In genomic region chr3:129587916-129588315, GRCm38 (mm10) we compare ENCODE assay signal across 25 mouse cellular contexts. TPM values are rescaled to one million over a fixed set of nuclear protein-coding genes. Genes with fewer than 3 reads are reported as not detected.
DNase-seq lines count a peak whose midpoint lies in the region; ATAC-seq and TF ChIP-seq lines count a peak whose summit lies in the region.
"Had no signal": no experiment of that assay in that cellular context is flagged by ENCODE, and none has a peak within 500 bp of the region (broad histone marks: within the 10 kb centered on the region; RNA-seq: fewer than 3 reads in every experiment).

No protein-coding gene starts in this region.

- no peak for ATAC-seq in heart, embryonic 11.5 days (replicated peaks; ENCODE audit: insufficient number of reproducible peaks, low FRiP score, low TSS enrichment)
- ATAC-seq in liver, postnatal 0 days: no peak
- no peak for ATAC-seq in liver, embryonic 12.5 days
- no peak for ATAC-seq in frontal cortex, adult (ENCODE audit: low TSS enrichment)
- ATAC-seq in erythroblast, adult 5-6 weeks (replicated peaks; ENCODE audit: low FRiP score, poor library complexity, severe bottlenecking): no peak
- ATAC-seq: forebrain, embryonic 14.5 days; forebrain, postnatal 0 days; hindbrain, embryonic 16.5 days had no signal

- no peaks in the 10 kb centered on the region for H3K27me3 ChIP-seq in heart, embryonic 11.5 days (ENCODE audit: control insufficient read depth, insufficient read depth, low read length)
- no peaks in the 10 kb centered on the region for H3K27me3 ChIP-seq in liver, postnatal 0 days (ENCODE audit: insufficient read depth, low read length)
- no peaks in the 10 kb centered on the region for H3K27me3 ChIP-seq in liver, embryonic 12.5 days (replicated peaks)
- no peaks in the 10 kb centered on the region for H3K27me3 ChIP-seq in small intestine, adult 2 months (ENCODE audit: control insufficient read depth, insufficient read depth, low read length)
- H3K27me3 ChIP-seq: CH12.LX; heart, embryonic 12.5 days; heart, embryonic 15.5 days; hindbrain, embryonic 13.5 days had no signal

- no peaks in the 10 kb centered on the region for H3K36me3 ChIP-seq in heart, embryonic 11.5 days (ENCODE audit: control insufficient read depth, insufficient read depth, low read length)
- H3K36me3 ChIP-seq in liver, postnatal 0 days (replicated peaks; ENCODE audit: insufficient read depth, low read length): peaks cover 4% of the 10 kb centered on the region; the same call in 1 of the 2 replicates
- H3K36me3 ChIP-seq in liver, embryonic 12.5 days: peaks cover 6% of the 10 kb centered on the region; the same call in 1 of the 2 replicates
- 0 out of 2 replicates have a peak, but pooled peaks cover 1% of the 10 kb centered on the region for H3K36me3 ChIP-seq in small intestine, adult 2 months (ENCODE audit: control insufficient read depth, insufficient read depth, low read length)
- H3K36me3 ChIP-seq: heart, embryonic 12.5 days; heart, embryonic 15.5 days; hindbrain, embryonic 13.5 days had no signal

- peaks cover 22% of the 10 kb centered on the region for H3K4me1 ChIP-seq in heart, embryonic 11.5 days (ENCODE audit: control insufficient read depth, insufficient read depth, low read length)
- H3K4me1 ChIP-seq in liver, postnatal 0 days (ENCODE audit: insufficient read depth): peaks cover 14% of the 10 kb centered on the region
- H3K4me1 ChIP-seq in liver, embryonic 12.5 days: 0 out of 2 replicates have a peak, but pooled peaks cover 3% of the 10 kb centered on the region
- H3K4me1 ChIP-seq in small intestine, adult 2 months (ENCODE audit: control insufficient read depth, insufficient read depth, insufficient read length, low read length): peaks cover 38% of the 10 kb centered on the region; the same call in 1 of the 2 replicates

- TF ChIP-seq EP300 in liver, postnatal 0 days (IDR thresholded peaks at IDR 0.05; ENCODE audit: low read depth): no peak

- no peak overlapping the region for H3K4me3 ChIP-seq in heart, embryonic 11.5 days (ENCODE audit: low read depth, low read length)
- H3K4me3 ChIP-seq in liver, postnatal 0 days (ENCODE audit: low read depth, low read length): no peak overlapping the region
- H3K4me3 ChIP-seq in liver, embryonic 12.5 days: no peak overlapping the region
- H3K4me3 ChIP-seq in small intestine, adult 2 months (ENCODE audit: low read depth, low read length): no peak overlapping the region
- H3K4me3 ChIP-seq: heart, embryonic 12.5 days; heart, embryonic 15.5 days; hindbrain, embryonic 10.5 days; hindbrain, embryonic 13.5 days had no signal

- H3K27ac ChIP-seq in heart, embryonic 11.5 days (ENCODE audit: low read depth, low read length): no peak overlapping the region
- H3K27ac ChIP-seq in liver, postnatal 0 days (ENCODE audit: low read depth): 0 out of 2 replicates have a peak overlapping the region, but pooled peaks have one; percentile 6
- H3K27ac ChIP-seq in liver, embryonic 12.5 days: no peak overlapping the region
- H3K27ac ChIP-seq in small intestine, adult 2 months (ENCODE audit: insufficient read depth, low read depth, low read length): peak overlapping the region; percentile 89
- H3K27ac ChIP-seq: heart, embryonic 15.5 days; hindbrain, embryonic 10.5 days; hindbrain, embryonic 13.5 days had no signal

- no peak overlapping the region for H3K4me2 ChIP-seq in heart, embryonic 11.5 days
- H3K4me2 ChIP-seq in liver, postnatal 0 days (ENCODE audit: low read depth, low read length): no peak overlapping the region
- no peak overlapping the region for H3K4me2 ChIP-seq in liver, embryonic 12.5 days
- H3K4me2 ChIP-seq: heart, embryonic 12.5 days; heart, embryonic 15.5 days; hindbrain, embryonic 13.5 days had no signal

- WGBS in heart, embryonic 11.5 days (ENCODE audit: insufficient replicate concordance): 87% methylated on average over 8 of the region's 8 CpGs
- WGBS in liver, postnatal 0 days (ENCODE audit: insufficient replicate concordance): 82% methylated on average over 8 of the region's 8 CpGs
- WGBS in liver, embryonic 12.5 days (ENCODE audit: insufficient replicate concordance): 86% methylated on average over 8 of the region's 8 CpGs
- 17% methylated on average over 8 of the region's 8 CpGs for WGBS in small intestine, adult 2 months

- no peak for TF ChIP-seq CTCF in liver, postnatal 0 days (IDR thresholded peaks at IDR 0.05; ENCODE audit: low read depth)
- no peak for TF ChIP-seq CTCF in small intestine, adult 2 months (IDR thresholded peaks at IDR 0.05; ENCODE audit: extremely low read depth, insufficient read length, insufficient replicate concordance, low read depth, low read length)

- no peak overlapping the region for H3K9ac ChIP-seq in heart, embryonic 11.5 days (ENCODE audit: low read depth, low read length)
- H3K9ac ChIP-seq in liver, postnatal 0 days (replicated peaks): no peak overlapping the region
- H3K9ac ChIP-seq in liver, embryonic 12.5 days: no peak overlapping the region
- H3K9ac ChIP-seq: forebrain, postnatal 0 days; heart, embryonic 12.5 days; heart, embryonic 15.5 days; hindbrain, embryonic 13.5 days had no signal

- DNase-seq in heart, adult 11 months: peak; percentile 57
- no peak for DNase-seq in liver, postnatal 0 days
- DNase-seq: adrenal gland, adult 8-10 months; adrenal gland, postnatal 25 days; B cell, adult 2 months; cerebellum, adult 18-20 months; cerebellum, adult 9-10 months; cerebellum, postnatal 14 days; forebrain, postnatal 0 days; gastrocnemius, postnatal 36 days; heart, postnatal 10 days; heart, postnatal 36 days had no signal

- TF ChIP-seq POLR2A in small intestine, adult 2 months (IDR thresholded peaks at IDR 0.05; ENCODE audit: low read depth, low read length): no peak

- no peaks in the 10 kb centered on the region for H3K9me3 ChIP-seq in heart, embryonic 11.5 days (replicated peaks; ENCODE audit: control insufficient read depth, low read length)
- H3K9me3 ChIP-seq in liver, postnatal 0 days (ENCODE audit: low read length): no peaks in the 10 kb centered on the region
- no peaks in the 10 kb centered on the region for H3K9me3 ChIP-seq in liver, embryonic 12.5 days (replicated peaks)
- H3K9me3 ChIP-seq: G1E; heart, embryonic 12.5 days; heart, embryonic 15.5 days; hindbrain, embryonic 10.5 days; hindbrain, embryonic 13.5 days had no signal

RNA-seq across cellular contexts. Expression of gene Elovl6, which starts 55.8 kb away (rescaled TPM):
- polyA plus RNA-seq in heart, embryonic 11.5 days (2014; fragmentation: Nextera tagmentation; extraction: Ambion mirVana): 20.9 and 22.8 TPM in 2 replicates
- polyA plus RNA-seq in liver, postnatal 0 days (2015; fragmentation: Nextera tagmentation; extraction: Ambion mirVana): 6.6 and 8.0 TPM in 2 replicates
- 14.3 and 14.8 TPM in 2 replicates for polyA plus RNA-seq in liver, embryonic 12.5 days (2016; fragmentation: Nextera tagmentation; extraction: Ambion mirVana)
- polyA plus RNA-seq in small intestine, adult 2 months (2012; rRNA removed): 25.3 and 56.2 TPM in 2 replicates
- 3.7 and 5.2 TPM in 2 replicates for total RNA-seq in erythroblast, adult 5-6 weeks (2015; ENCODE audit: low replicate concordance)
- total RNA-seq in erythroblast, adult 5-6 weeks (2017; ENCODE audit: low replicate concordance): 0.70 and 1.6 TPM in 2 replicates

Comparison
In these comparisons a context has a peak if more than half of its experiments do, and no peak if none do; other contexts are left out.
1. H3K27ac ChIP-seq: peak in liver, postnatal 0 days (single experiment) and small intestine, adult 2 months (single experiment); none in heart, embryonic 11.5 days (single experiment) and liver, embryonic 12.5 days (single experiment).